Mouse (Mus musculus) CD4-positive helper T cell, adult 2 months (primary cell): ENCODE data around the gene Irgq.
"Not testable (repeated sequence)": the region's sequence is repeated elsewhere in the genome, so short reads cannot be mapped to it uniquely, and the experiment has no call there.

Experiments
- DNase-seq: peaks from one replicate; pipeline ENCODE4 v3.0.0-alpha.2; 2012; ENCODE audit warnings: low read depth, missing footprints, low spot score

Irgq gene

GRCm38 (mm10) chr7:24512355-24512754 is 18.1 kb upstream of the Irgq start, which contains the start of gene AC161166.1:
Gene AC161166.1 (minus strand): TSS chr7:24512455.
- no peak for DNase-seq

GRCm38 (mm10) chr7:24516319-24516718 is 14.2 kb upstream of the Irgq start:
- not testable (repeated sequence) for DNase-seq

- no peak for DNase-seq
Measured at GRCm38 (mm10) chr7:24517077-24517476, 13.4 kb upstream of the Irgq start.

- no peak for DNase-seq
Measured at GRCm38 (mm10) chr7:24517654-24518053, 12.8 kb upstream of the Irgq start.

- DNase-seq, result no peak
Measured at GRCm38 (mm10) chr7:24519130-24519529, 11.4 kb upstream of the Irgq start.

GRCm38 (mm10) chr7:24520054-24520453 is 10.4 kb upstream of the Irgq start:
- not testable (repeated sequence) for DNase-seq

- DNase-seq, result no peak
Measured at GRCm38 (mm10) chr7:24522805-24523204, 7.7 kb upstream of the Irgq start.

- DNase-seq, result no peak
Measured at GRCm38 (mm10) chr7:24523723-24524122, 6.8 kb upstream of the Irgq start.

- no peak for DNase-seq
Measured at GRCm38 (mm10) chr7:24524978-24525377, 5.5 kb upstream of the Irgq start.

GRCm38 (mm10) chr7:24525686-24526420 is 4.6 kb upstream of the Irgq start:
- DNase-seq, result no peak

GRCm38 (mm10) chr7:24528861-24529260 is 1.6 kb upstream of the Irgq start:
- no peak for DNase-seq

- no peak for DNase-seq
Measured at GRCm38 (mm10) chr7:24529580-24529979, 909 bp upstream of the Irgq start.

GRCm38 (mm10) chr7:24531211-24531971 is 902 bp downstream of the Irgq start:
- peak; percentile 67 for DNase-seq

GRCm38 (mm10) chr7:24533031-24533571 is 2.6 kb downstream of the Irgq start:
- no peak for DNase-seq

GRCm38 (mm10) chr7:24533806-24534205 is 3.3 kb downstream of the Irgq start:
- no peak for DNase-seq

GRCm38 (mm10) chr7:24534301-24534700 is 3.8 kb downstream of the Irgq start:
- no peak for DNase-seq

GRCm38 (mm10) chr7:24537081-24537480 is 6.6 kb downstream of the Irgq start:
- DNase-seq, result no peak

GRCm38 (mm10) chr7:24537591-24537990 is 7.1 kb downstream of the Irgq start:
- DNase-seq, result no peak

GRCm38 (mm10) chr7:24538154-24538553 is 7.7 kb downstream of the Irgq start:
- no peak for DNase-seq

- DNase-seq, result no peak
Measured at GRCm38 (mm10) chr7:24538701-24539100, 8.2 kb downstream of the Irgq start.

- no peak for DNase-seq
Measured at GRCm38 (mm10) chr7:24539686-24540085, 9.2 kb downstream of the Irgq start.

- DNase-seq, result peak; percentile 29
Measured at GRCm38 (mm10) chr7:24544506-24544905, 14.0 kb downstream of the Irgq start.
